Mouse (Mus musculus) limb, embryonic 14.5 days (tissue): Measurements from ENCODE around the gene Mdc1. TPM values are rescaled to one million over a fixed set of nuclear protein-coding genes. Genes with fewer than 3 reads are reported as not detected.

Source experiments
- ATAC-seq: fragments of 200-750 bp; cut with Nextera tagmentation; 2 replicates; pipeline ENCODE4 v1.8.0; 2017; ENCODE audit warnings: low read depth, moderate number of reproducible peaks, moderate TSS enrichment; ENCODE audit not compliant: low FRiP score
- DNase-seq: peaks from one replicate; pipeline ENCODE4 v3.0.0-alpha.2; 2015; ENCODE audit warnings: low spot score
- H3K27ac ChIP-seq: fragments of 300-500 bp; sonication (generic); replicated peaks from 2 replicates; pipeline ENCODE4 v1.5.1; 2014; ENCODE audit warnings: low read depth, mild to moderate bottlenecking, low read length, moderate library complexity, mixed read lengths
- H3K27me3 ChIP-seq: fragments of 300-500 bp; sonication (generic); 2 replicates; pipeline ENCODE4 v1.6.1; 2014; ENCODE audit warnings: low read length, mixed read lengths; ENCODE audit not compliant: control insufficient read depth, insufficient read depth
- H3K36me3 ChIP-seq: fragments of 300-500 bp; sonication (generic); 2 replicates; pipeline ENCODE4 v1.6.1; 2014; ENCODE audit warnings: mild to moderate bottlenecking, low read length, moderate library complexity, mixed read lengths; ENCODE audit not compliant: control insufficient read depth, insufficient read depth
- H3K4me1 ChIP-seq: fragments of 300-500 bp; sonication (generic); 2 replicates; pipeline ENCODE4 v1.6.1; 2014; ENCODE audit warnings: antibody characterized with exemption, low read length, mixed read lengths; ENCODE audit not compliant: control insufficient read depth, insufficient read depth
- H3K4me2 ChIP-seq: fragments of 300-500 bp; sonication (generic); replicated peaks from 2 replicates; pipeline ENCODE4 v1.6.1; 2014; ENCODE audit warnings: low read depth, mild to moderate bottlenecking, low read length, moderate library complexity; ENCODE audit not compliant: severe bottlenecking
- H3K4me3 ChIP-seq: fragments of 300-500 bp; sonication (generic); replicated peaks from 2 replicates; pipeline ENCODE4 v1.5.1; 2014; ENCODE audit warnings: low read length
- H3K9ac ChIP-seq: fragments of 300-500 bp; sonication (generic); 2 replicates; pipeline ENCODE4 v1.6.1; 2014; ENCODE audit warnings: mild to moderate bottlenecking, low read depth, low read length, moderate library complexity; ENCODE audit not compliant: severe bottlenecking
- H3K9me3 ChIP-seq: fragments of 300-500 bp; sonication (generic); 2 replicates; pipeline ENCODE4 v1.6.1; 2016; ENCODE audit warnings: low read length; ENCODE audit not compliant: control insufficient read depth
- POLR2A ChIP-seq: fragments of 200-500 bp; IDR thresholded peaks from 2 replicates; pipeline ENCODE4 v1.8.0; 2012; ENCODE audit warnings: inconsistent platforms, mild to moderate bottlenecking, moderate library complexity, borderline replicate concordance; ENCODE audit not compliant: insufficient read depth, insufficient read length; ENCODE audit errors: extremely low read depth
- WGBS: fragments of 180-500 bp; shearing (Covaris S2); extraction: QIAGEN DNeasy Blood & Tissue Kit; methylation state at CpG from one replicate; pipeline ENCODE4 v1.1.7; 2014; 5-methylcytosine and 5-hydroxymethylcytosine counted together
- polyA plus RNA-seq, 2 experiments: library from polyadenylated mRNA; depleted of rRNA in 1 of 2; stranded (reverse) in 1 of 2; unstranded in 1 of 2; fragments of >200 nt; fragmentation: Nextera tagmentation in 1 of 2; extraction: Ambion mirVana in 1 of 2; gene quantifications; 2 replicates each; pipeline versions ENCODE4 v1.2.1 to v1.2.3; 2012 to 2014

The Mdc1 gene
- polyA plus RNA-seq, 2 experiments = 12.2 to 28.8 TPM

GRCm38 (mm10) chr17:35812307-35812706 lies 29.0 kb upstream of the Mdc1 start:
- no peak for TF ChIP-seq POLR2A
- 81% methylated on average over 5 of the region's 5 CpGs for WGBS
- peaks cover 27% of the 10 kb centered on the region for H3K4me1 ChIP-seq
- H3K9ac ChIP-seq = no peak overlapping the region
- no peaks in the 10 kb centered on the region for H3K27me3 ChIP-seq
- H3K27ac ChIP-seq = peak overlapping the region; percentile 75; the same call in 1 of the 2 replicates
- no peaks in the 10 kb centered on the region for H3K9me3 ChIP-seq
- H3K4me2 ChIP-seq = no peak overlapping the region
- no peaks in the 10 kb centered on the region for H3K36me3 ChIP-seq
- DNase-seq (no peak), ATAC-seq (no peak)
- no peak overlapping the region for H3K4me3 ChIP-seq

- no peak overlapping the region for H3K4me3 ChIP-seq
- no peak for TF ChIP-seq POLR2A
- ATAC-seq = no peak; the same call in 1 of the 2 replicates
- H3K4me1 ChIP-seq = peaks cover 27% of the 10 kb centered on the region
- H3K36me3 ChIP-seq = no peaks in the 10 kb centered on the region
- H3K9me3 ChIP-seq = no peaks in the 10 kb centered on the region
- DNase-seq = no peak
- no peaks in the 10 kb centered on the region for H3K27me3 ChIP-seq
- peak overlapping the region; percentile 75 for H3K27ac ChIP-seq
- 61% methylated on average over 6 of the region's 6 CpGs for WGBS
- no peak overlapping the region for H3K9ac ChIP-seq
- no peak overlapping the region for H3K4me2 ChIP-seq
These were observed 28.6 kb upstream of the Mdc1 start for GRCm38 (mm10) chr17:35812736-35813135.

- Histone ChIP-seq H3K9ac (peak overlapping the region; percentile 14; the same call in 1 of the 2 replicates), H3K27me3 (no peaks in the 10 kb centered on the region), H3K9me3 (no peaks in the 10 kb centered on the region), H3K4me2 (no peak overlapping the region), H3K4me1 (peaks cover 27% of the 10 kb centered on the region), H3K4me3 (no peak overlapping the region), H3K27ac (peak overlapping the region; percentile 75), H3K36me3 (no peaks in the 10 kb centered on the region)
- WGBS = 17% methylated on average over 7 of the region's 7 CpGs
- TF ChIP-seq POLR2A = no peak
- peak; percentile 94 for DNase-seq
- peak; percentile 84 for ATAC-seq
These were observed 28.1 kb upstream of the Mdc1 start for GRCm38 (mm10) chr17:35813245-35813647.

- H3K4me2 ChIP-seq = no peak overlapping the region
- H3K9ac ChIP-seq = peak overlapping the region; percentile 14; the same call in 1 of the 2 replicates
- H3K36me3 ChIP-seq = no peaks in the 10 kb centered on the region
- H3K27me3 ChIP-seq = no peaks in the 10 kb centered on the region
- DNase-seq (no peak), ATAC-seq (no peak)
- no peaks in the 10 kb centered on the region for H3K9me3 ChIP-seq
- peak overlapping the region; percentile 75 for H3K27ac ChIP-seq
- no peak for TF ChIP-seq POLR2A
- peaks cover 27% of the 10 kb centered on the region for H3K4me1 ChIP-seq
- 63% methylated on average over 7 of the region's 7 CpGs for WGBS
- H3K4me3 ChIP-seq = no peak overlapping the region
These were observed 27.7 kb upstream of the Mdc1 start for GRCm38 (mm10) chr17:35813653-35814052.

- TF ChIP-seq POLR2A = no peak
- Histone ChIP-seq H3K9ac (no peak overlapping the region), H3K36me3 (no peaks in the 10 kb centered on the region), H3K27me3 (no peaks in the 10 kb centered on the region), H3K4me1 (peaks cover 27% of the 10 kb centered on the region), H3K4me2 (no peak overlapping the region), H3K27ac (no peak overlapping the region), H3K4me3 (no peak overlapping the region), H3K9me3 (no peaks in the 10 kb centered on the region)
- WGBS = 49% methylated on average over 6 of the region's 6 CpGs
- ATAC-seq = no peak
- DNase-seq = no peak
These were observed 26.6 kb upstream of the Mdc1 start for GRCm38 (mm10) chr17:35814678-35815077.

- H3K9me3 ChIP-seq = no peaks in the 10 kb centered on the region
- H3K4me2 ChIP-seq = no peak overlapping the region
- no peak overlapping the region for H3K9ac ChIP-seq
- DNase-seq (no peak), ATAC-seq (no peak)
- H3K27ac ChIP-seq = no peak overlapping the region
- H3K27me3 ChIP-seq = no peaks in the 10 kb centered on the region
- H3K4me1 ChIP-seq = peaks cover 28% of the 10 kb centered on the region
- no peaks in the 10 kb centered on the region for H3K36me3 ChIP-seq
- no peak overlapping the region for H3K4me3 ChIP-seq
- 41% methylated on average over 7 of the region's 7 CpGs for WGBS
- no peak for TF ChIP-seq POLR2A
These were observed 25.5 kb upstream of the Mdc1 start for GRCm38 (mm10) chr17:35815836-35816235.
